Mouse (Mus musculus): ENCODE measurements at regions not wholly inside any gene's neighbourhood (a gene's known extent, or its start where the extent isn't known, plus 50 kb on each side); places are given as distances from the start of the nearest gene placed in this dataset.

- WGBS: 6% methylated on average over 35 of the region's 35 CpGs
- Histone ChIP-seq H3K4me3 (ENCODE audit: low read depth, low read length) (peak overlapping the region; percentile 46), H3K9me3 (ENCODE audit: low read length) (no peaks in the 10 kb centered on the region), H3K4me2 (ENCODE audit: low read depth) (peak overlapping the region; percentile 99), H3K4me1 (ENCODE audit: insufficient read depth) (peaks cover 15% of the 10 kb centered on the region; the same call in 1 of the 2 replicates), H3K27me3 (ENCODE audit: insufficient read depth, low read length) (no peaks in the 10 kb centered on the region), H3K36me3 (ENCODE audit: insufficient read depth) (no peaks in the 10 kb centered on the region), H3K27ac (ENCODE audit: low read depth, low read length) (peak overlapping the region; percentile 99), H3K9ac (peak overlapping the region; percentile 89)
- DNase-seq (peak; percentile 75), ATAC-seq (peak; percentile 27)
- no peak for TF ChIP-seq CTCF (IDR thresholded peaks at IDR 0.05; ENCODE audit: low read depth)
Observed at GRCm38 (mm10) chr3:17786721-17787442, 161.3 kb upstream of the Cypt12 start.

GRCm38 (mm10) chr3:17787443-17788333 lies 160.5 kb upstream of the Cypt12 start:
- peak overlapping the region; percentile 46; the same call in 1 of the 2 replicates for H3K4me3 ChIP-seq (ENCODE audit: low read depth, low read length)
- ATAC-seq (no peak), DNase-seq (peak; percentile 56)
- WGBS: 24% methylated on average over 18 of the region's 18 CpGs
- peak overlapping the region; percentile 99 for H3K27ac ChIP-seq (ENCODE audit: low read depth, low read length)
- H3K4me1 ChIP-seq (ENCODE audit: insufficient read depth): peaks cover 15% of the 10 kb centered on the region; the same call in 1 of the 2 replicates
- TF ChIP-seq CTCF (IDR thresholded peaks at IDR 0.05; ENCODE audit: low read depth): no peak
- peak overlapping the region; percentile 89 for H3K9ac ChIP-seq
- no peaks in the 10 kb centered on the region for H3K36me3 ChIP-seq (ENCODE audit: insufficient read depth)
- no peaks in the 10 kb centered on the region for H3K27me3 ChIP-seq (ENCODE audit: insufficient read depth, low read length)
- no peaks in the 10 kb centered on the region for H3K9me3 ChIP-seq (ENCODE audit: low read length)
- peak overlapping the region; percentile 99 for H3K4me2 ChIP-seq (ENCODE audit: low read depth)

GRCm38 (mm10) chr3:17788334-17788720 lies 159.9 kb upstream of the Cypt12 start:
- DNase-seq (peak; percentile 53), ATAC-seq (no peak)
- H3K27ac ChIP-seq (ENCODE audit: low read depth, low read length): peak overlapping the region; percentile 99
- peak overlapping the region; percentile 60 for H3K9ac ChIP-seq
- WGBS: 50% methylated on average over 4 of the region's 4 CpGs
- peaks cover 15% of the 10 kb centered on the region; the same call in 1 of the 2 replicates for H3K4me1 ChIP-seq (ENCODE audit: insufficient read depth)
- H3K9me3 ChIP-seq (ENCODE audit: low read length): no peaks in the 10 kb centered on the region
- no peaks in the 10 kb centered on the region for H3K27me3 ChIP-seq (ENCODE audit: insufficient read depth, low read length)
- no peaks in the 10 kb centered on the region for H3K36me3 ChIP-seq (ENCODE audit: insufficient read depth)
- peak overlapping the region; percentile 99 for H3K4me2 ChIP-seq (ENCODE audit: low read depth)
- no peak for TF ChIP-seq CTCF (IDR thresholded peaks at IDR 0.05; ENCODE audit: low read depth)
- peak overlapping the region; percentile 57 for H3K4me3 ChIP-seq (ENCODE audit: low read depth, low read length)

GRCm38 (mm10) chr3:17788778-17789299 lies 159.4 kb upstream of the Cypt12 start:
- no peaks in the 10 kb centered on the region for H3K27me3 ChIP-seq (ENCODE audit: insufficient read depth, low read length)
- H3K9me3 ChIP-seq (ENCODE audit: low read length): no peaks in the 10 kb centered on the region
- 37% methylated on average over 3 of the region's 3 CpGs for WGBS
- peaks cover 15% of the 10 kb centered on the region; the same call in 1 of the 2 replicates for H3K4me1 ChIP-seq (ENCODE audit: insufficient read depth)
- no peaks in the 10 kb centered on the region for H3K36me3 ChIP-seq (ENCODE audit: insufficient read depth)
- peak overlapping the region; percentile 57 for H3K4me3 ChIP-seq (ENCODE audit: low read depth, low read length)
- DNase-seq: peak; percentile 58
- peak overlapping the region; percentile 99 for H3K4me2 ChIP-seq (ENCODE audit: low read depth)
- ATAC-seq: no peak
- H3K27ac ChIP-seq (ENCODE audit: low read depth, low read length): peak overlapping the region; percentile 99
- peak overlapping the region; percentile 60 for H3K9ac ChIP-seq
- no peak for TF ChIP-seq CTCF (IDR thresholded peaks at IDR 0.05; ENCODE audit: low read depth)

GRCm38 (mm10) chr3:17789454-17790196 lies 158.6 kb upstream of the Cypt12 start:
- peak overlapping the region; percentile 57 for H3K4me3 ChIP-seq (ENCODE audit: low read depth, low read length)
- H3K9ac ChIP-seq: peak overlapping the region; percentile 96
- H3K4me1 ChIP-seq (ENCODE audit: insufficient read depth): peaks cover 15% of the 10 kb centered on the region; the same call in 1 of the 2 replicates
- WGBS: 3% methylated on average over 9 of the region's 9 CpGs
- ATAC-seq: peak; percentile 63
- H3K36me3 ChIP-seq (ENCODE audit: insufficient read depth): no peaks in the 10 kb centered on the region
- H3K27me3 ChIP-seq (ENCODE audit: insufficient read depth, low read length): no peaks in the 10 kb centered on the region
- peak overlapping the region; percentile 99 for H3K27ac ChIP-seq (ENCODE audit: low read depth, low read length)
- H3K9me3 ChIP-seq (ENCODE audit: low read length): no peaks in the 10 kb centered on the region
- H3K4me2 ChIP-seq (ENCODE audit: low read depth): peak overlapping the region; percentile 99
- peak; percentile 86 for DNase-seq
- no peak for TF ChIP-seq CTCF (IDR thresholded peaks at IDR 0.05; ENCODE audit: low read depth)

- peak overlapping the region; percentile 99 for H3K27ac ChIP-seq (ENCODE audit: low read depth, low read length)
- peak overlapping the region; percentile 99 for H3K4me2 ChIP-seq (ENCODE audit: low read depth)
- H3K4me3 ChIP-seq (ENCODE audit: low read depth, low read length): peak overlapping the region; percentile 57
- TF ChIP-seq CTCF (IDR thresholded peaks at IDR 0.05; ENCODE audit: low read depth): no peak
- no peaks in the 10 kb centered on the region for H3K9me3 ChIP-seq (ENCODE audit: low read length)
- H3K4me1 ChIP-seq (ENCODE audit: insufficient read depth): peaks cover 15% of the 10 kb centered on the region; the same call in 1 of the 2 replicates
- DNase-seq (peak; percentile 80), ATAC-seq (peak; percentile 14; the same call in 1 of the 2 replicates)
- no peaks in the 10 kb centered on the region; the same call in 1 of the 2 replicates for H3K36me3 ChIP-seq (ENCODE audit: insufficient read depth)
- WGBS: 2% methylated on average over 14 of the region's 14 CpGs
- no peaks in the 10 kb centered on the region for H3K27me3 ChIP-seq (ENCODE audit: insufficient read depth, low read length)
- H3K9ac ChIP-seq: peak overlapping the region; percentile 96
Observed at GRCm38 (mm10) chr3:17790331-17790730, 157.9 kb upstream of the Cypt12 start.

Data from forebrain, postnatal 0 days (tissue).